Mouse (Mus musculus) ovary, adult 2 months (tissue): Measurements from ENCODE around the gene Gm8660. TPM values are rescaled to one million over a fixed set of nuclear protein-coding genes. Genes with fewer than 3 reads are reported as not detected.

Source experiments
- polyA plus RNA-seq: library from polyadenylated mRNA; depleted of rRNA; stranded (reverse); fragments of >200 nt; gene quantifications from 2 replicates; pipeline ENCODE4 v1.2.3, GENCODE M21; 2012; rRNA removed

Gm8660 gene
- not detected in 2 replicates for polyA plus RNA-seq

GRCm38 (mm10) chr7:22370939-22371338, at the start of gene Gm8660:
TSS of gene Gm8660 (minus strand) at chr7:22371039.

GRCm38 (mm10) chr7:22413283-22413682, 42.4 kb upstream of the Gm8660 start, which contains the start of gene Vmn1r148:
TSS of gene Vmn1r148 (plus strand) at chr7:22413583.

GRCm38 (mm10) chr7:22329617-22330016, 41.2 kb downstream of the Gm8660 start, which contains the start of gene Gm4187:
TSS of gene Gm4187 (minus strand) at chr7:22329717.

Other genes with a start within 250 kb of the Gm8660 start
- gene Gm10666, start 236.3 kb downstream of the Gm8660 start, polyA plus RNA-seq: not detected in 2 replicates
- gene Vmn1r142, start 207.0 kb downstream of the Gm8660 start, polyA plus RNA-seq: not detected in 2 replicates
- not detected in 2 replicates for gene Vmn1r143, start 181.7 kb downstream of the Gm8660 start, polyA plus RNA-seq
- gene Gm8653, start 169.8 kb downstream of the Gm8660 start, polyA plus RNA-seq: not detected in 2 replicates
- not detected in 2 replicates for gene Gm8453, start 141.6 kb downstream of the Gm8660 start, polyA plus RNA-seq
- gene Gm4187, start 41.3 kb downstream of the Gm8660 start, polyA plus RNA-seq: not detected in 2 replicates
- not detected in 2 replicates for gene Vmn1r148, start 42.5 kb upstream of the Gm8660 start, polyA plus RNA-seq
- not detected in 2 replicates for gene Vmn1r149, start 67.2 kb upstream of the Gm8660 start, polyA plus RNA-seq
- not detected in 2 replicates for gene Gm10665, start 93.0 kb upstream of the Gm8660 start, polyA plus RNA-seq
- not detected in 2 replicates for gene Vmn1r151, start 128.6 kb upstream of the Gm8660 start, polyA plus RNA-seq
- gene Vmn1r152, start 151.9 kb upstream of the Gm8660 start, polyA plus RNA-seq: not detected in 2 replicates
- not detected in 2 replicates for gene Gm8677, start 163.8 kb upstream of the Gm8660 start, polyA plus RNA-seq
- not detected in 2 replicates for gene Gm4201, start 194.3 kb upstream of the Gm8660 start, polyA plus RNA-seq
- gene Gm4565, start 217.1 kb upstream of the Gm8660 start, polyA plus RNA-seq: not detected in 2 replicates